ENCODE assay signal across 8 mouse cellular contexts in genomic region chr12:52602883-52603694, GRCm38 (mm10).
A peak's percentile ranks its signal among the peaks of the same experiment; 100 is the strongest.
DNase-seq lines count a peak whose midpoint lies in the region; ATAC-seq lines count a peak whose summit lies in the region.

No protein-coding gene starts in this region.

- DNase-seq in adipocyte (ENCODE audit: low spot score) = peak; percentile 94
- peak; percentile 91 for DNase-seq in embryo, embryonic 10 days (ENCODE audit: low spot score)
- DNase-seq in gastrocnemius, postnatal 14 days = peak; percentile 82
- DNase-seq in left cerebral cortex, postnatal 14 days (ENCODE audit: low spot score in 2 of 2) = peak; percentile 86 to 90
- DNase-seq in mesoderm, embryonic 11.5 days (ENCODE audit: low read depth, low spot score) = peak; percentile 92
- DNase-seq in right cerebral cortex, postnatal 36 days (ENCODE audit: low spot score in 2 of 2) = peak; percentile 79 to 82
- DNase-seq in yolk sac, embryonic 10.5 days (ENCODE audit: low spot score) = peak; percentile 90

- peak; percentile 68 for ATAC-seq in inflammation-experienced regulatory T-cells, adult 6 months

- intact Hi-C loops in gastrocnemius, postnatal 14 days (cut with DNase I; ENCODE audit: low total_unique reads) = loop anchor here (5.0 kb wide), 1 partner anchor 101 kb away; the partner anchor contains the start of gene Arhgap5
- intact Hi-C loops in left cerebral cortex, postnatal 14 days (cut with DNase I) = loop anchor here (2.0 kb wide), 1 partner anchor 98 kb away; no protein-coding TSS in a partner anchor

Comparison
In these comparisons a context has a peak if more than half of its experiments do, and no peak if none do; other contexts are left out.
1. Peak in every context shown above with its lines: DNase-seq and ATAC-seq.